ENCODE assay signal across 24 mouse cellular contexts in genomic region chr12:83055690-83056089, GRCm38 (mm10).
"Had no signal": no experiment of that assay in that cellular context is flagged by ENCODE, and none has a peak within 500 bp of the region (broad histone marks: within the 10 kb centered on the region; RNA-seq: fewer than 3 reads in every experiment).

No protein-coding gene starts in this region.

- H3K9ac ChIP-seq: heart, embryonic 13.5 days; heart, embryonic 15.5 days; hindbrain, embryonic 12.5 days; hindbrain, embryonic 14.5 days; intestine, embryonic 15.5 days; limb, embryonic 12.5 days; liver, embryonic 14.5 days had no signal

- ATAC-seq: forebrain, embryonic 16.5 days; hindbrain, embryonic 16.5 days; inflammation-experienced regulatory T-cells, adult 6 months; intestine, embryonic 15.5 days; intestine, postnatal 0 days had no signal

- H3K27me3 ChIP-seq: heart, embryonic 13.5 days; heart, embryonic 15.5 days; hindbrain, embryonic 12.5 days; intestine, embryonic 15.5 days; limb, embryonic 12.5 days had no signal

- H3K4me1 ChIP-seq: heart, embryonic 15.5 days; hindbrain, embryonic 10.5 days; hindbrain, embryonic 12.5 days; intestine, embryonic 15.5 days; limb, embryonic 12.5 days had no signal

- DNase-seq: gastrocnemius, postnatal 14 days; heart, adult 18-20 months; heart, postnatal 14 days; heart, postnatal 36 days; kidney, adult 18-20 months; kidney, adult 8-10 months; kidney, postnatal 10 days; kidney, postnatal 25 days; kidney, postnatal 4 days had no signal

- H3K27ac ChIP-seq: heart, embryonic 13.5 days; heart, embryonic 15.5 days; hindbrain, embryonic 10.5 days; hindbrain, embryonic 12.5 days; hindbrain, embryonic 14.5 days; intestine, embryonic 15.5 days; left cerebral cortex, adult 2 months; limb, embryonic 10.5 days; limb, embryonic 12.5 days; liver, embryonic 14.5 days had no signal

- H3K36me3 ChIP-seq: heart, embryonic 15.5 days; hindbrain, embryonic 10.5 days; hindbrain, embryonic 12.5 days; intestine, embryonic 15.5 days; limb, embryonic 10.5 days; limb, embryonic 12.5 days had no signal

- H3K4me2 ChIP-seq: heart, embryonic 11.5 days; heart, embryonic 13.5 days; heart, embryonic 15.5 days; hindbrain, embryonic 12.5 days; hindbrain, embryonic 14.5 days; intestine, embryonic 15.5 days; limb, embryonic 12.5 days had no signal

- H3K9me3 ChIP-seq: heart, embryonic 15.5 days; intestine, embryonic 15.5 days; limb, embryonic 10.5 days had no signal

- H3K4me3 ChIP-seq: heart, embryonic 13.5 days; heart, embryonic 15.5 days; hindbrain, embryonic 10.5 days; hindbrain, embryonic 12.5 days; intestine, embryonic 15.5 days; left cerebral cortex, adult 2 months; limb, embryonic 10.5 days; limb, embryonic 12.5 days had no signal
